Mouse (Mus musculus) liver, postnatal 0 days (tissue): ENCODE data around the gene Vmn2r45. TPM values are rescaled to one million over a fixed set of nuclear protein-coding genes. Genes with fewer than 3 reads are reported as not detected.
"Not testable (repeated sequence)": the region's sequence is repeated elsewhere in the genome, so short reads cannot be mapped to it uniquely, and the experiment has no call there.

ENCODE experiments used
- ATAC-seq: fragments of 200-750 bp; cut with Nextera tagmentation; 2 replicates; pipeline ENCODE4 v1.8.0; 2017; ENCODE audit warnings: mild to moderate bottlenecking, moderate library complexity
- DNase-seq: peaks from one replicate; pipeline ENCODE4 v3.0.0-alpha.2; 2016
- H3K27ac ChIP-seq: fragments of 300-500 bp; sonication (generic); 2 replicates; pipeline ENCODE4 v1.5.1; 2014; ENCODE audit warnings: antibody characterized with exemption, moderate library complexity, mild to moderate bottlenecking, low read depth
- H3K27me3 ChIP-seq: fragments of 300-500 bp; sonication (generic); 2 replicates; pipeline ENCODE4 v1.6.1; 2014; ENCODE audit warnings: low read length, control low read depth, mixed read lengths; ENCODE audit not compliant: insufficient read depth
- H3K36me3 ChIP-seq: fragments of 300-500 bp; sonication (generic); replicated peaks from 2 replicates; pipeline ENCODE4 v1.6.1; 2014; ENCODE audit warnings: mild to moderate bottlenecking, control low read depth, low read length, moderate library complexity, mixed read lengths; ENCODE audit not compliant: insufficient read depth
- H3K4me1 ChIP-seq: fragments of 300-500 bp; sonication (generic); 2 replicates; pipeline ENCODE4 v1.6.1; 2014; ENCODE audit warnings: antibody characterized with exemption, mild to moderate bottlenecking, control low read depth; ENCODE audit not compliant: insufficient read depth
- H3K4me2 ChIP-seq: fragments of 300-500 bp; sonication (generic); 2 replicates; pipeline ENCODE4 v1.6.1; 2014; ENCODE audit warnings: low read depth, mild to moderate bottlenecking, low read length, moderate library complexity, mixed read lengths
- H3K4me3 ChIP-seq: fragments of 300-500 bp; sonication (generic); 2 replicates; pipeline ENCODE4 v1.5.1; 2014; ENCODE audit warnings: low read depth, low read length
- H3K9ac ChIP-seq: fragments of 300-500 bp; sonication (generic); replicated peaks from 2 replicates; pipeline ENCODE4 v1.6.1; 2014; ENCODE audit warnings: mild to moderate bottlenecking, moderate library complexity
- H3K9me3 ChIP-seq: fragments of 300-500 bp; sonication (generic); 2 replicates; pipeline ENCODE4 v1.6.1; 2016; ENCODE audit warnings: mild to moderate bottlenecking, control low read depth, low read length, mixed read lengths
- WGBS: fragments of 180-500 bp; shearing (Covaris S2); extraction: QIAGEN DNeasy Blood & Tissue Kit; methylation state at CpG from one replicate; pipeline ENCODE4 v1.1.7; 2014; ENCODE audit not compliant: insufficient replicate concordance; 5-methylcytosine and 5-hydroxymethylcytosine counted together
- polyA plus RNA-seq: library from polyadenylated mRNA; unstranded; fragments of >200 nt; fragmentation: Nextera tagmentation; extraction: Ambion mirVana; gene quantifications from 2 replicates; pipeline ENCODE4 v1.2.1, GENCODE M21; 2015

The Vmn2r45 gene
- not detected in 2 replicates for polyA plus RNA-seq

GRCm38 (mm10) chr7:8488975-8489374, at the start of gene Vmn2r45:
TSS of gene Vmn2r45 (minus strand) at chr7:8489075.
- H3K4me1 ChIP-seq, H3K4me2 ChIP-seq, H3K9ac ChIP-seq, H3K36me3 ChIP-seq, H3K27me3 ChIP-seq, ATAC-seq, DNase-seq, H3K4me3 ChIP-seq, H3K27ac ChIP-seq, H3K9me3 ChIP-seq: not testable (repeated sequence)
- 36% methylated on average over 1 of the region's 2 CpGs for WGBS

Other genes starting within 250 kb of the Vmn2r45 start
- not detected in 2 replicates for gene Vmn2r43, start 228.5 kb downstream of the Vmn2r45 start, polyA plus RNA-seq
- not detected in 2 replicates for gene Vmn2r44, start 105.7 kb downstream of the Vmn2r45 start, polyA plus RNA-seq